Mouse (Mus musculus): ENCODE measurements at regions not wholly inside any gene's neighbourhood (a gene's known extent, or its start where the extent isn't known, plus 50 kb on each side); places are given as distances from the start of the nearest gene placed in this dataset.

- peak; percentile 50; the same call in 1 of the 2 replicates for ATAC-seq
- no peak overlapping the region for H3K9ac ChIP-seq (ENCODE audit: low read depth, low read length)
- no peak overlapping the region for H3K27ac ChIP-seq (ENCODE audit: low read depth, low read length)
These were observed 912.1 kb upstream of the Gm5150 start for GRCm38 (mm10) chr3:16918374-16918773.

GRCm38 (mm10) chr3:16916072-16916403, 909.8 kb upstream of the Gm5150 start:
- Histone ChIP-seq H3K9me3 (ENCODE audit: control insufficient read depth, low read length) (no peaks in the 10 kb centered on the region), H3K4me1 (ENCODE audit: control insufficient read depth, insufficient read depth, low read depth, low read length) (no peaks in the 10 kb centered on the region), H3K27me3 (replicated peaks; ENCODE audit: control insufficient read depth, insufficient read depth, low read length) (no peaks in the 10 kb centered on the region), H3K4me3 (ENCODE audit: low read length) (no peak overlapping the region), H3K9ac (ENCODE audit: low read depth, low read length) (no peak overlapping the region), H3K36me3 (ENCODE audit: control insufficient read depth, insufficient read depth, low read length) (no peaks in the 10 kb centered on the region), H3K27ac (ENCODE audit: low read depth, low read length) (no peak overlapping the region), H3K4me2 (ENCODE audit: low read length) (no peak overlapping the region)
- ATAC-seq: no peak
- WGBS: 69% methylated on average over 2 of the region's 2 CpGs

More at GRCm38 (mm10) chr3:16918374-16918773, 912.1 kb upstream of the Gm5150 start:
- H3K36me3 ChIP-seq (ENCODE audit: control insufficient read depth, insufficient read depth, low read length): no peaks in the 10 kb centered on the region
- WGBS: 49% methylated on average over 2 of the region's 2 CpGs
- no peaks in the 10 kb centered on the region for H3K27me3 ChIP-seq (replicated peaks; ENCODE audit: control insufficient read depth, insufficient read depth, low read length)
- H3K9me3 ChIP-seq (ENCODE audit: control insufficient read depth, low read length): no peaks in the 10 kb centered on the region
- no peak overlapping the region for H3K4me3 ChIP-seq (ENCODE audit: low read length)
- no peaks in the 10 kb centered on the region for H3K4me1 ChIP-seq (ENCODE audit: control insufficient read depth, insufficient read depth, low read depth, low read length)
- no peak overlapping the region for H3K4me2 ChIP-seq (ENCODE audit: low read length)

- no peak overlapping the region for H3K9ac ChIP-seq (ENCODE audit: low read depth, low read length)
- WGBS: 86% methylated on average over 2 of the region's 2 CpGs
- H3K36me3 ChIP-seq (ENCODE audit: control insufficient read depth, insufficient read depth, low read length): no peaks in the 10 kb centered on the region
- ATAC-seq: no peak
- no peaks in the 10 kb centered on the region for H3K4me1 ChIP-seq (ENCODE audit: control insufficient read depth, insufficient read depth, low read depth, low read length)
- H3K9me3 ChIP-seq (ENCODE audit: control insufficient read depth, low read length): no peaks in the 10 kb centered on the region
- H3K4me3 ChIP-seq (ENCODE audit: low read length): no peak overlapping the region
- H3K27ac ChIP-seq (ENCODE audit: low read depth, low read length): no peak overlapping the region
- no peaks in the 10 kb centered on the region for H3K27me3 ChIP-seq (replicated peaks; ENCODE audit: control insufficient read depth, insufficient read depth, low read length)
- no peak overlapping the region for H3K4me2 ChIP-seq (ENCODE audit: low read length)
These were observed 909.3 kb upstream of the Gm5150 start for GRCm38 (mm10) chr3:16915389-16916071.

GRCm38 (mm10) chr3:16888132-16888531, 881.9 kb upstream of the Gm5150 start:
- H3K4me2 ChIP-seq (ENCODE audit: low read length): no peak overlapping the region
- no peaks in the 10 kb centered on the region for H3K4me1 ChIP-seq (ENCODE audit: control insufficient read depth, insufficient read depth, low read depth, low read length)
- no peaks in the 10 kb centered on the region for H3K9me3 ChIP-seq (ENCODE audit: control insufficient read depth, low read length)
- no peak overlapping the region for H3K4me3 ChIP-seq (ENCODE audit: low read length)
- no peak for ATAC-seq
- H3K27me3 ChIP-seq (replicated peaks; ENCODE audit: control insufficient read depth, insufficient read depth, low read length): no peaks in the 10 kb centered on the region
- no peak overlapping the region for H3K27ac ChIP-seq (ENCODE audit: low read depth, low read length)
- H3K9ac ChIP-seq (ENCODE audit: low read depth, low read length): no peak overlapping the region
- 85% methylated on average over 1 of the region's 1 CpGs for WGBS
- no peaks in the 10 kb centered on the region for H3K36me3 ChIP-seq (ENCODE audit: control insufficient read depth, insufficient read depth, low read length)

GRCm38 (mm10) chr3:16872337-16873117, 866.3 kb upstream of the Gm5150 start:
- H3K27me3 ChIP-seq (replicated peaks; ENCODE audit: control insufficient read depth, insufficient read depth, low read length): no peaks in the 10 kb centered on the region
- no peak for ATAC-seq
- 64% methylated on average over 2 of the region's 2 CpGs for WGBS

GRCm38 (mm10) chr3:16860034-16860433, 853.8 kb upstream of the Gm5150 start:
- Histone ChIP-seq H3K27ac (ENCODE audit: low read depth, low read length) (no peak overlapping the region), H3K4me1 (ENCODE audit: control insufficient read depth, insufficient read depth, low read depth, low read length) (no peaks in the 10 kb centered on the region; the same call in 1 of the 2 replicates), H3K27me3 (replicated peaks; ENCODE audit: control insufficient read depth, insufficient read depth, low read length) (no peaks in the 10 kb centered on the region), H3K9ac (ENCODE audit: low read depth, low read length) (no peak overlapping the region), H3K4me2 (ENCODE audit: low read length) (no peak overlapping the region), H3K36me3 (ENCODE audit: control insufficient read depth, insufficient read depth, low read length) (no peaks in the 10 kb centered on the region), H3K9me3 (ENCODE audit: control insufficient read depth, low read length) (no peaks in the 10 kb centered on the region), H3K4me3 (ENCODE audit: low read length) (no peak overlapping the region)
- 43% methylated on average over 1 of the region's 1 CpGs for WGBS
- ATAC-seq: peak; percentile 41; the same call in 1 of the 2 replicates

More at GRCm38 (mm10) chr3:16872337-16873117, 866.3 kb upstream of the Gm5150 start:
- no peaks in the 10 kb centered on the region for H3K4me1 ChIP-seq (ENCODE audit: control insufficient read depth, insufficient read depth, low read depth, low read length)
- H3K27ac ChIP-seq (ENCODE audit: low read depth, low read length): no peak overlapping the region
- H3K4me2 ChIP-seq (ENCODE audit: low read length): no peak overlapping the region
- no peaks in the 10 kb centered on the region for H3K9me3 ChIP-seq (ENCODE audit: control insufficient read depth, low read length)
- H3K36me3 ChIP-seq (ENCODE audit: control insufficient read depth, insufficient read depth, low read length): no peaks in the 10 kb centered on the region
- H3K9ac ChIP-seq (ENCODE audit: low read depth, low read length): no peak overlapping the region
- no peak overlapping the region for H3K4me3 ChIP-seq (ENCODE audit: low read length)

GRCm38 (mm10) chr3:16858931-16859330, 852.7 kb upstream of the Gm5150 start:
- Histone ChIP-seq H3K4me2 (ENCODE audit: low read length) (no peak overlapping the region), H3K4me1 (ENCODE audit: control insufficient read depth, insufficient read depth, low read depth, low read length) (peaks cover under 1% of the 10 kb centered on the region; the same call in 1 of the 2 replicates), H3K36me3 (ENCODE audit: control insufficient read depth, insufficient read depth, low read length) (no peaks in the 10 kb centered on the region), H3K27me3 (replicated peaks; ENCODE audit: control insufficient read depth, insufficient read depth, low read length) (no peaks in the 10 kb centered on the region), H3K9me3 (ENCODE audit: control insufficient read depth, low read length) (no peaks in the 10 kb centered on the region), H3K9ac (ENCODE audit: low read depth, low read length) (no peak overlapping the region), H3K27ac (ENCODE audit: low read depth, low read length) (no peak overlapping the region), H3K4me3 (ENCODE audit: low read length) (no peak overlapping the region)
- ATAC-seq: no peak
- 36% methylated on average over 2 of the region's 2 CpGs for WGBS

GRCm38 (mm10) chr3:16855251-16855650, 849.0 kb upstream of the Gm5150 start:
- ATAC-seq: no peak
- Histone ChIP-seq H3K27ac (ENCODE audit: low read depth, low read length) (peak overlapping the region; percentile 67; the same call in 1 of the 2 replicates), H3K27me3 (replicated peaks; ENCODE audit: control insufficient read depth, insufficient read depth, low read length) (no peaks in the 10 kb centered on the region), H3K4me3 (ENCODE audit: low read length) (no peak overlapping the region), H3K9me3 (ENCODE audit: control insufficient read depth, low read length) (no peaks in the 10 kb centered on the region), H3K4me2 (ENCODE audit: low read length) (no peak overlapping the region), H3K9ac (ENCODE audit: low read depth, low read length) (no peak overlapping the region), H3K36me3 (ENCODE audit: control insufficient read depth, insufficient read depth, low read length) (no peaks in the 10 kb centered on the region), H3K4me1 (ENCODE audit: control insufficient read depth, insufficient read depth, low read depth, low read length) (peaks cover 2% of the 10 kb centered on the region; the same call in 1 of the 2 replicates)
- WGBS: 38% methylated on average over 2 of the region's 2 CpGs

- H3K9ac ChIP-seq (ENCODE audit: low read depth, low read length): 0 out of 2 replicates have a peak overlapping the region, but pooled peaks have one; percentile 24
These were observed 847.8 kb upstream of the Gm5150 start for GRCm38 (mm10) chr3:16853992-16854391.

More at GRCm38 (mm10) chr3:16853992-16854391, 847.8 kb upstream of the Gm5150 start:
- Histone ChIP-seq H3K9me3 (ENCODE audit: control insufficient read depth, low read length) (no peaks in the 10 kb centered on the region), H3K4me2 (ENCODE audit: low read length) (peak overlapping the region; percentile 29; the same call in 1 of the 2 replicates), H3K4me3 (ENCODE audit: low read length) (no peak overlapping the region), H3K36me3 (ENCODE audit: control insufficient read depth, insufficient read depth, low read length) (no peaks in the 10 kb centered on the region), H3K27me3 (replicated peaks; ENCODE audit: control insufficient read depth, insufficient read depth, low read length) (no peaks in the 10 kb centered on the region), H3K4me1 (ENCODE audit: control insufficient read depth, insufficient read depth, low read depth, low read length) (peaks cover 2% of the 10 kb centered on the region; the same call in 1 of the 2 replicates), H3K27ac (ENCODE audit: low read depth, low read length) (peak overlapping the region; percentile 81)
- 36% methylated on average over 5 of the region's 5 CpGs for WGBS
- peak; percentile 92 for ATAC-seq

Data from hindbrain, embryonic 16.5 days (tissue).